Mouse (Mus musculus) frontal cortex, postnatal 10 days (tissue): ENCODE results near the gene Dysf.
A peak's percentile ranks its signal among the peaks of the same experiment; 100 is the strongest.

Experiments used
- DNase-seq, 2 experiments: peaks; one replicate each; pipeline ENCODE4 v3.0.0; 2022; ENCODE audit warnings: low spot score in 2 of 2, mixed read lengths in 1 of 2

Dysf gene

GRCm38 (mm10) chr6:84167612-84168011 is 159.2 kb downstream of the Dysf start:
- DNase-seq, result no peak

GRCm38 (mm10) chr6:84168571-84168970 is 160.2 kb downstream of the Dysf start:
- DNase-seq, result no peak

GRCm38 (mm10) chr6:84173626-84174025 is 165.2 kb downstream of the Dysf start:
- no peak for DNase-seq

GRCm38 (mm10) chr6:84178776-84179405 is 170.5 kb downstream of the Dysf start:
- DNase-seq, result no peak

GRCm38 (mm10) chr6:84181452-84181851 is 173.1 kb downstream of the Dysf start:
- no peak for DNase-seq

GRCm38 (mm10) chr6:84191656-84192250 is 183.4 kb downstream of the Dysf start:
- DNase-seq, result no peak

GRCm38 (mm10) chr6:84196511-84196910 is 188.1 kb downstream of the Dysf start:
- no peak for DNase-seq

GRCm38 (mm10) chr6:84197811-84198213 is 189.4 kb downstream of the Dysf start:
- no peak for DNase-seq

GRCm38 (mm10) chr6:84201721-84202490 is 193.5 kb downstream of the Dysf start:
- DNase-seq, result no peak

GRCm38 (mm10) chr6:84205611-84206010 is 197.2 kb downstream of the Dysf start:
- DNase-seq, result no peak

- DNase-seq, result no peak
These were observed 200.2 kb downstream of the Dysf start for GRCm38 (mm10) chr6:84208589-84208988.

- DNase-seq, result no peak
These were observed 201.5 kb downstream of the Dysf start for GRCm38 (mm10) chr6:84209736-84210434.

- DNase-seq, result no peak
These were observed 203.1 kb downstream of the Dysf start for GRCm38 (mm10) chr6:84211473-84211872.

GRCm38 (mm10) chr6:84213101-84213500 is 204.7 kb downstream of the Dysf start:
- DNase-seq, result no peak

- DNase-seq, result no peak
These were observed 209.0 kb downstream of the Dysf start for GRCm38 (mm10) chr6:84217216-84217933.

- DNase-seq, result no peak
These were observed 210.7 kb downstream of the Dysf start for GRCm38 (mm10) chr6:84219119-84219518.

- no peak for DNase-seq
These were observed 216.5 kb downstream of the Dysf start for GRCm38 (mm10) chr6:84224861-84225260.

- peak in 1 of 2 experiments; percentile 27 for DNase-seq
These were observed 217.2 kb downstream of the Dysf start for GRCm38 (mm10) chr6:84225587-84225986.

- no peak for DNase-seq
These were observed 219.8 kb downstream of the Dysf start for GRCm38 (mm10) chr6:84228196-84228595.

- no peak for DNase-seq
These were observed 220.4 kb downstream of the Dysf start for GRCm38 (mm10) chr6:84228786-84229185.

GRCm38 (mm10) chr6:84229739-84230138 is 221.3 kb downstream of the Dysf start:
- DNase-seq, result no peak

- DNase-seq, result no peak
These were observed 222.7 kb downstream of the Dysf start for GRCm38 (mm10) chr6:84231108-84231507.
